Mouse (Mus musculus) fat pad, adult 2 months (tissue): ENCODE measurements around the gene Gm17018.
A peak's percentile ranks its signal among the peaks of the same experiment; 100 is the strongest.

ENCODE experiments used
- DNase-seq: peaks from one replicate; pipeline ENCODE4 v3.0.0-alpha.2; 2011; ENCODE audit warnings: low read depth, low spot score; ENCODE audit errors: extremely low read depth

Gene Gm17018

GRCm38 (mm10) chr19:45586850-45587249 lies 26.4 kb downstream of the Gm17018 start:
- DNase-seq: no peak

DNA sequence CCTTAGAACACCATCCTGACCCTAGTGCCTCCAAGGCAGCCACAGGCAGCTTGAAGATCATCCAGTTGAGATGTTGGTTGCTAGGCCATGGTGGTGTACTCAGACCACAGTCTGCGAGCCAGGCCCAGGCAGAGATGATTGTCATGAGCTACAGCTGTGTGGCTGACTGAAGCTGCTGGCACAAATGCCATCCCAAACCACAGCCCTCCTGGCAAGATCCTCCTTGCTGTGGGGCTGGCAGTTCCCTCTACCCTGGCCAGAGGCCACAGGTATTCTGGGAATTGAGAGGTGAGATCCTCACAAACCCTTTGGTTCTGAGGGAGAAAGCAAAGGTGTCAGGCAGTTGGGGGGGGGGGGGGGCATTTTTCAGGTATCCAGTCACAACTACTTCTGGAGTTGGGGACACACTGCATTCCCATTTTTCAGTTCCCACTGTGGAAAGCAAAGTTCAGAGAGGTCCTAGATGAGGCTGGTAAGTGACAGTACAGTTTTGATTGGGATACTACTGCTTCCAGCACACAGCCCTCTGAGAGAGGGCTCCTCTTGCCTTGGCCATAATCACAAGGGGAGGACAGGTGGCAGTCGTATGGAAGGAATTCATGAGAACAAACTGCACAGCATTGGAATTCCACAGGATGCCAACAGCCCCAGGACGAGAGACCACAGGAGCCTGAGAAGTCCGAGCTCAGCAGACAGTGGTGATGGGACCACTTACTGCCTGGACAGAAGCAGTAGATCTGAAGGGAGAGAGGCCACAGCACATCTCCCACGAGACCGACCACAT lies 27.3 kb downstream of the Gm17018 start:
- no peak for DNase-seq

GRCm38 (mm10) chr19:45589761-45590160 lies 29.3 kb downstream of the Gm17018 start:
- no peak for DNase-seq

DNA sequence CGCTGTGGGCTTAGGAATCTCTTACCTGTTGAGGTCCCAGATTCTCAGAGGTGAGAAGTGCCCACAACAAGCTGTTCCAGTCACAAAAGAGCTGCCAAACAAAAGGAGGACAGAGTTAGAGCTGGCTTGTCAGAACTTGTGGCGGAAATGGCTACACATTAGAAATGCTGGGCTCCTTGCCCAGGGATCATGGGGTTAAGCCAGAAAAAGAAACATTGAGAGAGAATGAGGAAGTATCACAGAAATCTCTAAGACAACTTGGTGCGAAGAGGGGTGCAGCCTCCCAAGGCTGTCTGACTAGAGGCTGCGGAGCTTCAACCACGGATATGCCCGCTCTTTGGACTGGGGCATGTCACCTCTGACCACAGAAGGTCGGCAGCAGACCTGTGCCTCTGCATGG lies 31.3 kb downstream of the Gm17018 start:
- DNase-seq: peak; percentile 87

DNA sequence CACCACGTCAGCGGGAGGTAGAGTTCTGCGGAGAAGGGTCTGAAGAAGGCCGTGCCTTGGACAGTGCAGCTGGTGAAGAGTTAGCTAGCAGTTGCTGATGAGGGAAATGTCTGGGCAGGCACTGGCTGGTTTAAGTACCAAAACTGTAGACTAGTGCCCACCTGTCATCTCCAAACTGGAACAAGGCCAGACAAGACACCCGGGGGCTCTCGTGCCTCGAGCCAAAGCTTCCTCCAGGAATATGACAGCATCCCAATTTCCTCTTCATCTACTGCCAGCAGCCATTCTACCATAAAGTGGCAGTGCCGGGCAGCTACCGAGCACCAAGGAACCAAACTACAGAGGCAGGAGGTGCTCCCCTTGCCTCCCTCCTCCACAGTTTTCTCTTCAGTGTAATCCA lies 32.5 kb downstream of the Gm17018 start:
- DNase-seq: no peak

DNA sequence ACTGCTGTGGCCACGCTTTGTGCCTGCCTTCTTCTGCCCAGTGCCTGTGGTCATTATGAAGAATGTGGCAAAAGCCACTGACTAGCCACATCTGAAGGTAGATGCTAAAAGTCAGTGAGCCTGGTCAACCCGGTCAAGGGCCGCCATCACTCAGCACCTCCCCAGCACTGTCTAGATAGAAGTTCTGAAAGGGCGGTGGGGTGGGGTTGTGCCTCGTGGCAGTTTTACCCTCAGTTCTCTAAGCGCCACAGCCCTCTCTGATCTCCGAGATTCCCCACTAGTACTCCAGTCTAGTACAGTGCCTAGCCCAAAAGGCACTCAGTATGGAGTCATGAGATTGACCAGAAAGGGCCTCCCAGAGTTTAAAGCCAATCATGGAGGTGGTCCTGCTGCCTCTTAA lies 33.7 kb downstream of the Gm17018 start:
- no peak for DNase-seq

DNA sequence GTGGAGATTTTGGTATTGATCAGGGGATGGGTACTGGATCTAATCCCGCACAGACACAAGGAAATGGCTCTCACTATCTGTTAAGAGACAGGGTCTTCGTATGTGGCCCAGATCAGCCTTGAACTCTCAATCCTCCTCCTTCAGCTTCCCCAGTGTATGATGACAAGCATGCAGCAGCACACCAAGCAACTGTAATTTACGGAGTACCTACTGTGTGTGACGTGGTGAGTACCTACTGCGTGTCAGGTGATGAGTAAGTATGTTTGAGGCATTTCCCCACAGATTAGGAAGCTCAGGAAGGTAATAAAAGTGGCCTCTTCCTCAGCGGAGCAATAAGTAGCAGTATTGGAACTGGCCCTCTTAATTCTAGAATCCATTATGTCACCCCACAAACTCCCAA lies 35.1 kb downstream of the Gm17018 start:
- no peak for DNase-seq

GRCm38 (mm10) chr19:45596019-45596418 lies 35.6 kb downstream of the Gm17018 start:
- DNase-seq: no peak

DNA sequence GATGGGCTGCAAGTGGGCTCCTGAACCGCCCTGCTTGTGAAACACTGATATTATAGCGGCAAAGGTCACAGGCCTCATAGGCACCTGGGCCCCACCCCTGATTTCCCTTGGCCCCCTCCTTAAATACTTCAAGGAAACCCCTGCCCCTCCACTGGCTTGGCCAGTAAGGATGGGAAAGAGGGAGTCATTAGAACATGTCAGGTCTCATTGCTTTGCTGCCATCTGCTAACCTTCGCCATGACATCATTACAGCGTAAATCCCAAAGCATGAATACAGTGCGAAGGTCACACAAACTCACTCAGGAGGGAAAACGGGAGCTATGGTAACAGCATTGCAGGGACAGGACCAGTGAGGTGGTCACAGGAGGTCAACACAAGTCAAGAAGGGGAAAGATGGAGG lies 36.0 kb downstream of the Gm17018 start:
- DNase-seq: no peak

DNA sequence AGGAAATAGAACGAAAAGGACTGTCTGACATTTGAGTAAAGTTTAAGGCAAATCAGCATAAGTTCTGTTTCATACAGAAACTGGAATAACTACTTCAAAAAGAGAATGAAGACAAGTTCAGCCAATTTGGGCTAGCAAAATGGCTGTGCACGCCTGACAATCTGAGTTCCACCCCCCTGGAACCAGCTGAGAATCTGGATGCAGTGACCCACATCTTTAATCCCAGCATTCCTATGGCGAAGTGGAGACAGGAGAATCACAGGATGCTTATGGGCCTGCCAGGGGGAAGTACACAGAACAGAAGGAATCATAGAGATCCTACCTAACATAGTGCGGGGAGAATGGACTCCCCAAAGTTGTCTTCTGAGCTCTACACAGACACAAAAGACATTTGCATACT lies 36.7 kb downstream of the Gm17018 start:
- no peak for DNase-seq

DNA sequence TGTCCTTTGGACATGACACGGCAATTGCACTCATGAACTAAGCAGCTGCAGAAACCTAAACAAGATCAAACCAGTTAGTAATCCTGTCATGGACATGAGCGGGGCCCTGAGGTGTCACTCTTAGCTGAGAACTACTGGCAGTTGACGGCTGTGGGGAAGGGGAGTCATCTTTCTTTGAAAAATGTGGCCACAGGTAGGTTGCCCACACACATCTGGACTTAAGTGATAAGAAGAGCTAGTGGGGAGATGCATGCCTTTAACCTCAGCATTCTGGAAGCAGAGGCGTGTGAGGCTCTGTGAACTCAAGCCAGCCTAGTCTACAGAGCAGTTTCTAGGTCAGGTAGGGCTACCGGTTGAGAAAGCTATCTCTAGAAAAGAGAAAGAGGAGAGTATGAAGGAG lies 42.2 kb downstream of the Gm17018 start:
- no peak for DNase-seq

DNA sequence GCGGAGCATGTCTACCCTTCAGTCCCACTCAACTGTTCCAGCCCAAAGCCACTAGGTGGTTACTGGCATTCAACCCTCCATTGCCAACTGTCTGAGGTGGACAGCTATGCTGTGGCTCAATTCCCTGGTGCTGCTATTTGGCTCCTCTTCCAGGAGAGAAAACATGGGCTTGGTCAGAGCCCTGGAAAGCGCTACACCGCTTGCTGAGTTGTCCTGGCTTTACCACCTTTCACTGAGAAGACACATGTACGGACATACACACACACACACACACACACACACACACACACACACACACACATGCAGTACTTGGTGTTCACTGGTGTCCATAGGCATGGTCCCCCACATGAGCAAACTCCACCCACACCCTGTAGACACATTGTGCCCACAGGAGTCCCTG lies 46.3 kb downstream of the Gm17018 start:
- DNase-seq: no peak

GRCm38 (mm10) chr19:45607479-45607878 lies 47.1 kb downstream of the Gm17018 start:
- no peak for DNase-seq

GRCm38 (mm10) chr19:45608648-45609339 lies 48.4 kb downstream of the Gm17018 start:
- DNase-seq: no peak

DNA sequence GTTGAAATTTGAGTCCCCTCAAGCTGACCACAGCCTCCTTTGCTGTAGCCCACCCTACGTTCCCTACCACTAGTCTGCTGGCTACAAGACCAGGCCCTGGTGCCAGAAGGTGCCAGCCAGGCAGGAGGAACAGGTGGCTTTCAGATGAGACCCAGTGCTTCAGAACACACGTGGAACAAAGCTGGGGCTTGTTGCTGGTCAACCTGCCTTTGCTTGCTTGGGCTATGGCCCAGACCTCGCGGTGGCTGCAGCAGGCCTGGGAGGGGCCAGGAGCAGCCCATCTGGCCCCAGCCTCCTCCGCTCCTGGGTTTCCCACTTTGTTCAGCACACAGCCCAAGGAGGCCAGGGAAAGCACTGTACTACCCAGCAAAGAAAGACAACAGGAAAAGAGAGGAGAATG lies 50.4 kb downstream of the Gm17018 start:
- DNase-seq: no peak

DNA sequence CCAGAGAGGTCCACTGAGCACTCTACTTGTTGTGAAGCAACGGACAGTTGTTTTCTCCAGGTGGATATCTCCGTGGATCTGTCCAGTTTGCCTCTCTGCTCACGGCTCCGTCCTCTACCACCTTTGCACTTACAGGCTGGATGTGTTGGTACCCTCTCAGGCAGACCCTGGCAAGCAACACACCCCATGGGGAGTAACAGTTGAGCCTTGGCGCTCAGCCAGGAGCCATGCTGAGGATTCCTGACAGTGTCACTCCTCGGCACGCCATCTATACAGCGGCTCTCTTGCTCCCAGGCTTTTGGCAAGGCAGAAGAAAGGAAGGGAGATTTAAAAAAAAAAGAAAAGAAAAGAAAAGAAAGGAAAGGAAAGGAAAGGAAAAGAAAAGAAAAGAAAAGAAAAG lies 54.0 kb downstream of the Gm17018 start:
- no peak for DNase-seq

- no peak for DNase-seq
Measured at GRCm38 (mm10) chr19:45614928-45615327, 54.5 kb downstream of the Gm17018 start.

- DNase-seq: no peak
Measured at GRCm38 (mm10) chr19:45615415-45616213, 55.2 kb downstream of the Gm17018 start.

- DNase-seq: no peak
Measured at GRCm38 (mm10) chr19:45616214-45616518, 55.8 kb downstream of the Gm17018 start.

GRCm38 (mm10) chr19:45616735-45617134 lies 56.3 kb downstream of the Gm17018 start:
- DNase-seq: no peak

- DNase-seq: no peak
Measured at GRCm38 (mm10) chr19:45618184-45618583, 57.8 kb downstream of the Gm17018 start.
